Mouse (Mus musculus) thymus, postnatal 0 days (tissue): ENCODE data around the gene Peli2. TPM values are rescaled to one million over a fixed set of nuclear protein-coding genes. Genes with fewer than 3 reads are reported as not detected.

ENCODE experiments used
- DNase-seq: peaks from one replicate; pipeline ENCODE4 v3.0.0-alpha.2; 2015; ENCODE audit warnings: low spot score
- polyA plus RNA-seq: library from polyadenylated mRNA; unstranded; fragments of >200 nt; fragmentation: Nextera tagmentation; extraction: Ambion mirVana; gene quantifications from 2 replicates; pipeline ENCODE4 v1.2.1, GENCODE M21; 2015

The Peli2 gene
- polyA plus RNA-seq, 1 experiment from 2014 or later, result 1.0 TPM

- DNase-seq, result no peak
These were observed 30.9 kb downstream of the Peli2 start for GRCm38 (mm10) chr14:48151554-48151953.

GRCm38 (mm10) chr14:48153064-48153463, 32.4 kb downstream of the Peli2 start:
- no peak for DNase-seq

GRCm38 (mm10) chr14:48153865-48154511, 33.4 kb downstream of the Peli2 start:
- no peak for DNase-seq

GRCm38 (mm10) chr14:48154641-48155040, 34.0 kb downstream of the Peli2 start:
- no peak for DNase-seq

GRCm38 (mm10) chr14:48155153-48155552, 34.5 kb downstream of the Peli2 start:
- no peak for DNase-seq

GRCm38 (mm10) chr14:48157085-48157484, 36.5 kb downstream of the Peli2 start:
- no peak for DNase-seq

- no peak for DNase-seq
These were observed 37.2 kb downstream of the Peli2 start for GRCm38 (mm10) chr14:48157835-48158234.

GRCm38 (mm10) chr14:48159401-48159800, 38.8 kb downstream of the Peli2 start:
- DNase-seq, result no peak

GRCm38 (mm10) chr14:48162446-48162845, 41.8 kb downstream of the Peli2 start:
- no peak for DNase-seq

GRCm38 (mm10) chr14:48164917-48165316, 44.3 kb downstream of the Peli2 start:
- DNase-seq, result no peak

GRCm38 (mm10) chr14:48166396-48166795, 45.8 kb downstream of the Peli2 start:
- DNase-seq, result no peak

- DNase-seq, result no peak
These were observed 46.4 kb downstream of the Peli2 start for GRCm38 (mm10) chr14:48167020-48167419.

- no peak for DNase-seq
These were observed 47.5 kb downstream of the Peli2 start for GRCm38 (mm10) chr14:48168116-48168515.

- DNase-seq, result peak; percentile 7
These were observed 49.3 kb downstream of the Peli2 start for GRCm38 (mm10) chr14:48169970-48170369.

- no peak for DNase-seq
These were observed 50.6 kb downstream of the Peli2 start for GRCm38 (mm10) chr14:48171268-48171667.

- DNase-seq, result no peak
These were observed 51.4 kb downstream of the Peli2 start for GRCm38 (mm10) chr14:48172026-48172425.

GRCm38 (mm10) chr14:48172876-48173275, 52.3 kb downstream of the Peli2 start:
- no peak for DNase-seq

- DNase-seq, result no peak
These were observed 53.2 kb downstream of the Peli2 start for GRCm38 (mm10) chr14:48173840-48174239.

- no peak for DNase-seq
These were observed 53.7 kb downstream of the Peli2 start for GRCm38 (mm10) chr14:48174356-48174755.

- DNase-seq, result no peak
These were observed 54.5 kb downstream of the Peli2 start for GRCm38 (mm10) chr14:48175115-48175514.

GRCm38 (mm10) chr14:48178304-48178995, 57.8 kb downstream of the Peli2 start:
- DNase-seq, result no peak

GRCm38 (mm10) chr14:48179021-48179420, 58.4 kb downstream of the Peli2 start:
- no peak for DNase-seq

- no peak for DNase-seq
These were observed 65.7 kb downstream of the Peli2 start for GRCm38 (mm10) chr14:48186302-48186701.
